Mouse (Mus musculus) embryo, embryonic 10 days (tissue): ENCODE measurements around the gene Inpp5e.

Experiments used
- DNase-seq: peaks from one replicate; pipeline ENCODE4 v3.0.0-alpha.2; 2015; ENCODE audit warnings: low spot score

The Inpp5e gene

DNA sequence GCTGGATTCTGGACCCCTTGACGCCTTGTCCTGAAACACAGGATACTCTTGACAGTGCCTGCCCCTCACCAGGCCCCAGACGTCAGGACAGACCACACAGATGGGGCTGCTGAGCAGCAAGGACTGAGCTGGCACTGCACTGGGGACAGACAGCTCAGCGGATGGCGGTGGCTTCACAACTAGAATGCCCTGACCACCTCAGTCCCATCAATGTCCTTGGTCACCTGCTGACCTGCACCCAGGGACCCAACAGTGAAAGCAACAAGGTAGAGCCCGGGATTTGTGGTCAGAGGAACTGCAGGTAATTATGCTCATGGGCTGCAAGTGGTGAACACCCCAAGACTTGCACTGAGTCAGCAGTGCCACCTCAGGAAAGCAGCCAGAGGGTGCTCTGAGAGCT is 46.0 kb downstream of the Inpp5e start:
- DNase-seq = no peak

DNA sequence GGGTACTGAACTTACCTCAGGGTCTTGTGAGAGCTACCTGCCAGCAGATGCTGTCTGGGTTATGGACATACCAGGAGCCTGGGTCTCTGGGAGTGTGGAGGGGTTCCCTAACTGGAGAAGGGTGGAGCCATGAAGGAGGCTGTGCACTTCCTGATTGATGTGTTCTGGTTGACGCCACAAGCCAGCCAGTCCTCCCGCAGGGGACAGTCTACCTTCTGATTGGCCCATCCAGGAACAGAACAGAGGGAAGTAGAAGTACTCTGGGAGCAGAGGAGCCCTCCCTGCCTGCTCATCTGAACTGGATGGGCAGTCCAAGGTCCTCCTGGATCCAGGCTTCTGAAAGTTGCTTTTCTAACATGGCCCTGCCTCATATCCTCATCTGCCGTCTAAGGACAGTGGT is 48.2 kb downstream of the Inpp5e start, which contains the start of gene Card9:
Gene Card9 (minus strand): TSS at position 147 of the 400 bp plus-strand sequence.
- no peak for DNase-seq

DNA sequence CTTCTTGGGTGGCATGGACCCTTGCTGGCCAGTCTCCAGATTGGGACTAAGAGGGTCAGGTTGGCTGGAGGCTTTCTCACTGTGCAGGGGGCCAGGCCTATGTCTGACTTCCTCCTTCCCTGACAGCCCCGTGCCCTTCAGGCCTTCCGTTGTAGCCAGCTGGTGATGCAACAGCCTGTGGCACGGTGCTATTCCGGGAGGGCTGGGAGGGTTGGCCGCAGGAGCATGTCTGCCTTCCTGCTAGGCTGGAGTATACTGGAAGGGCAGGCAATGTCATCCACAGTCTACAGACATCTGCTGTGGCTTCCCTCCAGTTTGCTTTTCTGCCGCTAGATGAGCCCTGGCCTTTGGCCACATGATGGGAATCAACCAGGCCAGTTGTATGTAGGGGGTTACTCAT is 49.0 kb downstream of the Inpp5e start:
- DNase-seq = no peak

DNA sequence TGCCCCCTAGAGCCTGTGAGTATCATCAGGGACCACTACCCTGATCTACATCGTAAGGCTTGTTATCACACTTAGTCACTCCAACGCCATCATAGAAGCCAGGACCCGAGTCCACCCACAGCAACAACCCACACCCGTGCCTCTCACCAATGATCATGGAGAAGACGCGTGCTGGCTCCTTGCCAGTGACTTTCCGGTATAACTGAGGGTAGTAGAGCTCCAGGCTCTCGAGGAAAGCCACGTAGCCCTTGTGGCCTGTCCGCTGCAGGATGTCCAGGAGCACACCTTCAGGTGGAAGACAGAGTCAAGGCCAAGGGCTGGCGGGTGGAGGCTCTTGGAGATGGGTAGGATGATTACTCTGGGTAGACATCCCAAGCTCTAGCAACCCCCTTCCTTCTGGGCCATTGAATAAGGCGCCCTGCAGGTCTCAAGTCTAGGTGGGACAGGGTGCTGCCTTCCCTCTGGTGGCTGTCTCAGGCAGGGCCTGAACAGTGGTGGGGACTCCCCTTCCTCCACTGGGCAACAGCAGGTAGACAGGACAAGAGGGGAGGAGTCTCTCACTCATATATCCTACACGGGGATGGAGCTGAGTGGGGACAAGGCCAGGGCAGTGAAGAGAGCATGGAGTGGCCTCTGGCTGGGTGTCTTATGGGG is 50.2 kb downstream of the Inpp5e start:
- DNase-seq = no peak

DNA sequence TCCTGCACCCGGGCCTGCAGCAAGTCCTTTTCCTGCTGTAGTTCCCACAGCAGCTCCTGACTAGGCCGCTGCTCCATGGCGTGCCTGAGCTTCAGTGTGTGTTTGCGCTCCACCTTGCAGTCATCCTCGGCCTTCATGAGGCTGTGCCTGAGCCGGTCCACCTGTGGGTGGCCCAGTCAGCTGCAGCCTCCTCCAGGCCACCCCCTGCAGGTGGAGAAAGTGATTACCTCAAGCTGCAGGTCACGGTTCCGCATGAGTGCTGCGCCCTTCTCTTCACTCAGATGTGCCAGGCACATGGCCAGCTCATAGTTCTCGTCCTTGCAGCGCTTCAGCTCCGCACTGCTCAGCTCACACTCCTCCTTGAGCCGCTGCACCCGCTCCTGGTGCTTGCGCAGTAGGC is 51.5 kb downstream of the Inpp5e start:
- DNase-seq = no peak

DNA sequence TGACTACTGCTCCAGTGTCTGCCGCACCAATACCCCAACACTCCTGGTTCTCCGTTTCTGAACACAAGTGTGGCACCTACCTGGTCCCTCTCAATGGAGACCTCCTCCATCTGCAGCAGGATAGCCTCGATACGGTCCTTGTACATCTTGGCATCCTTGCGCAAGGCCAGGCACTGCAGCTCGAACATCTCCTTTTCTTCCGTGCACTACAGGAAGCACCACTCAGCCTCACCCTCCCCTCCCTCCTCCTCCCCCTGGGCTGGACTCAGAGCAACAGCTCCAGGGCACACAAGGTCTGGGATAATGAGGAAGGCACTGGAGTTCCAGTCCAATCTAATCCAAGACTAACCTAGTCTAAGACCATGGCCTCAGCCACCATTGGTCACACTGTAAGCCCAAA is 52.3 kb downstream of the Inpp5e start:
- no peak for DNase-seq

DNA sequence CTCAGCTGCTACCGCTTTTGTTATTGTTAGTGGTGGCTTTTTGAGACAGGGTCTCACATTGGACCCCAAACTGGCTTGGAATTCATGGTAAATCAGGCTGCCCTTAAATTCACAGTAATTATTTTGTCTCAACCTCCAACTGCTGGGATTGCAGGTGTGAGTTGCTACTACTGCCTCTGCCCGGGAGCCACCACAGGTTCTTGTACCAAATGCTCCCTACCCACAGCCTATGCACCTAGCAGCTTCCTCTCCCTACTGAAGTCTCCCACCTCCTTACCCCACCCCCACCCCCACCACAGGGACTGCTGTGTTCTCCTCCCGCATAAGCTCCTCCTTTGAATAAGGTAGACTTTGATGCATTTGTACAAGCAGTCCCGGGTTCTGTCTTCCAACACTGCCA is 52.8 kb downstream of the Inpp5e start:
- DNase-seq = no peak

DNA sequence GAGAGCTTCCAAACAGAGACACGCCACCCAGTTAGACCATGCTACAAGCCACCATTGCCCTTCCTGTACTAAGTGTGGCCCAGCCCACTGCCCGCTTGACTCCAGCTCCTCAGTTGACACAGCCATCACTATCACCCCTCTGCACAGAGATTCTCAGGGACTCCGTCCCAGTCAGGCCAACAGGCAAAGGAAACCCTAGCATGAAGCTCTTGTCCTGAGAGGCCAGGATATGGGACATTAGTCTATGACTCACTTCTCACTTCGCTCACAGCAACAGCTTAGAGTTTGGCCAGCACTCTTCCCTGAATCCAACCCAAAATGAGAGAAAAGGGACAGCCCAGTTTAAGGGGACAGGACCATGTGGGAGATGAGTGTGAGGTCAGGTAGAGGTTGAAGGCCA is 54.6 kb downstream of the Inpp5e start:
- DNase-seq = no peak

DNA sequence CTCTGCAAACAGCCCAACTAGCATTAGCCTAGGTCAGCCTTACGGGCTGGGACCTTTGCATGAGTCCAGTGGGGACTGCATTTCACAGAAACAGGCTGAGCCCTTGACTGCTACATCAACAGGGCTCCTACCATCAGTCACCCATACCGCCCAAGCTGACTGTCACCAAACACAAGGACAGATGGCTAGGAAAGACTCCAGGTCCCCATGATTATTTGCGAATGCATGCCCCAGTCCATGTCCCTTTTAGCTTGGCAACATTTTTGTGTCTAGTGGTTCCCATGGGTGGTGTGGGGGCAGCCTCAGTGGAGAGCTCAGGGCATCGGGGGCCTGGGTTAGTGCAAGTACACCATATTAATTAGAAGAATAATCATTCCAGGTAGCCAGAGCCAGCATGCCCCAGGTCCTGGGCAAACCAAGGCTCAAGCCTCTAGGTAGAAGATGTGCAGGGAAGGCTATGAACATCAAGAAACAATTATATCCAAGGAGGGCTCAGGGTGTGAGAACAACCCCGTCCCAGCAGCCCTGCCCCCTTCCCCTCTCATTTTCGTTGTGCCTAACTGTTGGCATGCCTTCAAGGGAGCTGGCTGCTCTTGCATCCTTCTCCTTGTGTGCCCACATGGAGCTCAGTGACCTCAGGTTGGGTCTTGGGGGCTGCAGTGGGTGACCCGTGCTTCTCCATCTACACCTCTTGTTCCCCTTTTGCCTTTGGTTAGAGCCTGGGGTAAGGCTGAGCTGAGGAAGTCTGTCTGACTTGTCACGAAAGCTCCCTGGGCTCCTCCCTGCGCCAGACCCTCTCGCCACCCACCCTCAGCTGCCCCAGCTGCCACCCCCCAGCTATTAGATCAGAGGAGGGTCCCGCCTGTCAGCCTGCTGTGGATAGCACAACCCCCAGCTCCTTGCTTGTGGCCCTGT is 55.7 kb downstream of the Inpp5e start:
- no peak for DNase-seq

DNA sequence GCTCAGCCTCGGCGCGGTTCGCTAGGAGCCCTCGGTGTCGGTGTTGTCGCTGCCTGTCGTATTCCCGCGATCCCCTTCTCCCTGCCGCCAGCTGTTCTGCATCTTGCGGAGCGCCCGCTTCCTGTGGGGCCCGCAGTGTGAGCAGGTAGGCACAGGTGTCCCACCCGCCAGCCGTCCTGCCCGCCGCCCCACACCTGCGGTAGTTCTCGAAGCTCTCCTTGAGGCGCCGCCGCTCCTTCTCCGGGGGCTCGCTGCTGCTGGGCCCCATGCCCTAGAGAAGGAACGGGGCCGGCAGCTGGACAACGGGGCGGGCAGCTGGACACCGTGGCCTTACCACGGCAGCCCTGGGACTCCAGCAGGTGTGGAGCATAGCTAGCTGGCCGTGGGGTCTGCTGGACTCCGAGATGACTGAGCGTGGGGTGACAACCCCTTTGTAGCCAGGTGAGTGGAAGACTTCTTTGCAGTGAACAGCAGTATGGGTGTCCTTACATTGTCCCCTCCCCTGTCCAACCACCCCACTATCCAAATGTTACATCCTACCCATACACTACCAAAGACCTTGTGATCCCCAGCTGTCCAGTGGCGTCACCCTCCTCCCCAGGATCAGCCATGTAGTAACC is 56.6 kb downstream of the Inpp5e start:
- DNase-seq = peak; percentile 20

DNA sequence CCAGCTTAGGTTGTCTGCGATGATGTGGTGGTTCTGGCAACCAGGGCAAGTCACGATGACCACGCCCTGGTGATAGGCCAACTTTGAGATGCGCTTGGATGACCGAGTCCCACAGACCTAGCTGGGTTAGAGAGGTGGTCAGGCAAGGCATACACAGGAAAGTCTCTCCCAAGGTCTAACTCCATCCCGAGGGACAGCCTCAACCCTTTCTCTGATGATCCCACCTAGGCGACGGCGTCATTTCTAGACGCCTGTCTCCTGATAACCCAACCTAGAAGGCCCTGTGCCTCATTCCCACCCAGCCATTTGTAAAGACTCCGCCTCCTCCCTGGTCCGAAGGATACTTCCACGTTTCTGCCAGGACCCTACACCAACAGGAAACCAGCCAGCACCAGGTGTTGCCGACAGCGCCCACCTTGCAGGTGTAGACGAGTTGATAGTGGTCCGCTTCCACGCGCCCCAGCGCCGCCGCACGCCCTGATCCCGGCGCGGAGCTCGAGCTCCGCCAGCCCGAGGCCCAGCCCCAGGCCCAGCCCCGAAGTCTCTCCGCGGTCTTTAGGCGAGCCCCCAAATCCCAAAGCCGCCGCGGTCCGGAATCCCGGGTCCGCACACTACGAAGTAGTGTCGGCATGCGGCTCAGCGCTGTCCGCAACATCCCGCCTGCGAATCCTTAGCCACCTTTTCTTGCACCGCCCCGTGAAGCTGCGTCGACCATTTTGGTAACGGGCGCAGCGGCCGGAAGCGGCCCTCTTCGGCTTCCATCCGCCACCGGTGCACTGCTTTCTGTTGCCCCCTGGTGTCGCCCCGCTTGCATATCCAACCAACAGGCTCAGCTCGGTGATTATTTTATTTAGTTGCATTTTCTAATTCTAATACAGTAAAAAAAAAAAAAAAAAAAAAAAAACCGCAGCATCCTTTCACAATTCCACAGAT is 57.4 kb downstream of the Inpp5e start, which contains the start of gene Dnlz:
Gene Dnlz (minus strand): TSS at position 753 of the 933 bp plus-strand sequence.
- DNase-seq = peak; percentile 96

DNA sequence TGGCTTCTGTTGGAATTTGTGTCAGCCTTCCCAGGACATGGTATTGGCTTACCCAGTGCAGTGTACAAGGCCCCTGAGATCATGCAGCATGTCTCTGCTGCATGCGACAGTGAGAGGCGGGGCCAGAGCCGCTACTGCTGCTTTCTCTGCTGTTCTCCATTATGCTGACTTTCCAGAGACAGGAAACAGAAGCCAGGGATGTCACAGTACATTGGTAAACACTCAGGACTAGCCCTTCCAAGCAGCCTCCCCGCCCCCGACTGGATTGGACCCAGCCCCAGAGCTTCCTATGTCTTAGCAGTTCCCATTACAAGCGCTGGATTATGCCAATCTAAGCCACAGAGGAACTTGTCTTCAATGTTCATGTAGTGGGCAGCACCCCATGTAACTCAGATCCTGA is 60.8 kb downstream of the Inpp5e start:
- no peak for DNase-seq
